Mouse (Mus musculus) frontal cortex, adult 2 months (tissue): ENCODE measurements around the gene Actl6b. TPM values are rescaled to one million over a fixed set of nuclear protein-coding genes. Genes with fewer than 3 reads are reported as not detected.
A peak's percentile ranks its signal among the peaks of the same experiment; 100 is the strongest.
"Not testable (repeated sequence)": the region's sequence is repeated elsewhere in the genome, so short reads cannot be mapped to it uniquely, and the experiment has no call there.

Experiments used
- DNase-seq, 2 experiments: peaks; one replicate each; pipeline ENCODE4 v3.0.0; 2022; ENCODE audit warnings: low spot score in 1 of 2; ENCODE audit errors: extremely low spot score in 1 of 2
- polyA plus RNA-seq: library from polyadenylated mRNA; depleted of rRNA; stranded (reverse); fragments of >200 nt; gene quantifications from 2 replicates; pipeline ENCODE4 v1.2.3, GENCODE M21; 2012; rRNA removed

The Actl6b gene
- polyA plus RNA-seq, 1 experiment, result 199 TPM

DNA sequence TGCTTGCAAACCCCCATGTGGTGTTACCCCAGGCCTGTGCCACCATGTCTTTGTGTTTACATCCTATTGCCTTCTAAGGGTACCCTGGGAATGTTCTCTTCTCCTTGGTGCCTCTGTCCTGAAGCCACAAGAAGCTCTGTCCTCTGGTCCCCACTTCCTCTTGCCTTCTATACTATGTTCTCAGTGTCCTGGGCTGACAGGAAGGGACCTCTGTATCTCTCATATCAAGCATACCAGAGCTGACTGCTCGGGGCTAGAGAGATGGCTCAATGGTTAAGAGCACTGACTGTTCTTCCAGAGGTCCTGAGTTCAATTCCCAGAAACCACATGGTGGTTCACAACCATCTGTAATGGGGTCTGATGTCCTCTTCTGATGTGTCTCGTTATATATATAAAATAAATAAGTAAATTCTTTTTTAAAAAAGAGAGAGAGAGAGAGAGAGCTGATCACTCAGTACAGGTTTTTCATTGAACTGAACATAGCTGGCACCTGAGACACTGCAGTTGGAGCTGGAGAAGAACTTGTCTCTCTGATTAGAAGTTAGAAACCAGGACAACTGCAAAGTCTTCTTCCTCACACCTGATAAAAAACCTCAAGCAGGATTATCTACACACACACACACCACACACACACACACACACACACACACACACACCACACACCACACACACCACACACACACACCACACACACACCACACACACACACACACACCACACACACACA is 44.9 kb downstream of the Actl6b start:
- DNase-seq, result no peak

DNA sequence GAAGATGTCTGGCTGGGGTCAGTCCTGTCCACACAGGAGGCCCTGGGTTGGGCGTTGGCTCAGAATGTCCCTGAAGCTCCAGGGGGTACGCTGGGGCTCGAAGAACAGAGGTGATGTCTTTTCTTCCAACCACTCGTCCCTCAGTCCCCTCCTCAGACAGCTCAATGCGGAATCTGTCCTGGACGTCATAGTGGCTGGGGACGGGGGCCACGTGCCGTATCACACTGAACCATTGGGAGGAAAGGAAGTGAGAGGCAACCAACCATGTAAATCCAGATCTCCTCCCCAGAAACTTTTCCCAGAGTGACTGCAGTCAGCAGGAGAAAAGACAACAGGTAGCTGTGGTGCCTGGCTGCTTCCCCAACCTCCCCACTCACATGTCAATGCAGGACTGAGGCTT is 46.3 kb downstream of the Actl6b start:
- DNase-seq, result no peak

DNA sequence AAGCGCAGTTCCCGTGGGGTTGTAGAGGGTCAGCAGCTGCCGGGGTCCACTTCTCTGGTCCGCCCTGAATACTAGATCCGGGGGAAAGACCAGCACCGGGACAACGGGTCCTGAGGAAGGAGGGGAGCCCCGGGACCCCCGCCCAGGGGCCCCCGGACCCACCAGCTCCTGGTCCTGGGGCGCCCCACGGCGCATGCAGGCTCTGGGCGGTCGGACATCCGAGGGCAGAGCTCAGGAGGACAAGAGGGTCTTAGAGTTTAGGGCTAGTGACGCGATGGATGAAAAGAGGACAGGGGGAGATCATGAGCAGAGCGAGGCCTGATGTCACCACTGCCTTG is 46.9 kb downstream of the Actl6b start:
- DNase-seq, result no peak

DNA sequence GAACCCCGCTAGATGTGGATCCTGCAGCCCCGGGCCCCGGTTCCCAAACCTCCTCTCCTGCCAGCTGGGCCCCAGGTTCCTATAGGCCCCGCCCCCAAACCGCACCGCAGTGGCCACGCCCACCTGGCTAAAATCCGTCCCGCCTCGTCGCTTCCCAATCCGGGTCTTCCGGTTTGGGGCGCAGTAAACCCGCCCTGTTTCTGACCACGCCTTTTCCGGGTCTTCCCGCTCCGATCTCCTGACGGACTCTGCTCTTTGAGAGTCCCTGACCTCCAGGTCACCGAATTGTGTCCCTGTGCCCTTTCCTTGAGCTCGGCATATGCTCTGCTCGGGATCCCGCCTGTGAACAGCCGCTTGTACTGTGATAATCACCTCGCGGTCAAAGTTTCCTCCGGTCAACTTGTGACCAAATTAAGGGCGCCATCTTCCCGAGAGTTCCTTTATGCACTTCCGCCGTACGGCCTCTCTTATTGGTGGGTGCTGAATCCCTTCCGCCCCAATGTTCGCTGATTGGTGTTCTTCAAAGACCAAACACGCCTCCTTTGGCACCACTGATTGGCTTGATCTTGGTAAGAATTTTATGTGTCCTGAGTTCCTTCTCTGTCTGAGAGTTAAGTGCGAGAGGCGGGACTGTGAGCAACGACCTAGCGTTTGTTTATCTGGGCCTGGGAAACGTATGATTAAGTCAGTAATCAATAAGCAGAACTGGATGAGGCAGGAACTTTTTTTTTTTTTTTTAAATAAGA is 47.5 kb downstream of the Actl6b start, which contains the start of gene Mospd3:
Gene Mospd3, minus strand, starts transcription at position 440 of the 746 bp plus-strand sequence.
- DNase-seq, result peak; percentile 93 to 96

DNA sequence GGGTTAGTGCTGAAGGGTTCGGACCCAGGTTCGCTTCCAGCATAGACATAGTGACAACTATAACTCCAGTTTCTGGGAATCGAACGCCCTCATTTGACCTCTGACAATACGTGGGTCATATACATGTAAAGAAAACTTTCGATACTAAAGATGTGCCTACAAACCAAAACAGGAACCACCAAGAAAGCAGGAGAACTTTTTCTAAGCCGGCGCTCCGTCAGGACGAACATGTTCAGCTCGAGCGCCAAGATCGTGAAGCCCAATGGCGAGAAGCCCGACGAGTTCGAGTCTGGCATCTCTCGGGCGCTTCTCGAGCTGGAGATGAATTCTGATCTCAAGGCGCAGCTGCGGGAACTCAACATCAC is 48.0 kb downstream of the Actl6b start:
- no peak for DNase-seq

DNA sequence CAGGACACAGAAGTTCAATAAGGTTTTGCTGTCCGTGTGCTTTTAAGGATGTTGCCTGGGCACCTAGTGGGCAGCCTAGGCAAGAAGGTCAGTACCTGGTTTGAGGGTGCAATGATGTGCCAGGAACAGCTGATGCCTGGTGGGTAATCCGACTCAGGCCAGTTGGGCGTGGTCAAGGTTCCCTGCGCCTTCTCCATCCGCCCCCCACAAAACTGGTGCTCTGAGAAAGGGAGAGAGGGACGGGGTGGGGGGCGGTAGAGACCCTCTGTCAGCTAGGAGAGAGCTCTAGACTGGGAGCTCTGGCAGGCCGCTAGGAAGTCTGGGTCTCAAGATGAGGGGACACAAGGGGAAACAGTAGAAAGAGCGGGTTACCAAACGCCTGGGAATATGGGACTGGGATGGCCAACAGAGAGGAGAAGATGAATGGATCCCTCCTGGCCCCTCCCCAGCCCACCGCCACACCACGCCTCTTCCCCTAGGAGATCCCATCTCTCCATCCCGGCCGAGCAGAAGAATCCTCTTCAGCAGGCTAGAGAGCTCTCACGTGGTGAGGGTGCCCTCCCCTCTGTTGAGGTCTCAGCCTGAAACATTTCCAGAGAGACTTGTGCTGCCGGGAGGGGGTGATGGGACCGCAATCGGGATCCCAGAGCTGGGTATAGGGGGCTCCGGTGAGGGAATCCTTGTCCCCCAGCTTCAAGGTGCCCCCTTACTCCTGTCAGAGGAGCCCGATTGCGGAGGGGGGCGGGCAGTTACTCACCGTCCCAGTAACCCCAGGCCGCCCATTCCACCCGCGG is 54.7 kb downstream of the Actl6b start:
- no peak for DNase-seq

DNA sequence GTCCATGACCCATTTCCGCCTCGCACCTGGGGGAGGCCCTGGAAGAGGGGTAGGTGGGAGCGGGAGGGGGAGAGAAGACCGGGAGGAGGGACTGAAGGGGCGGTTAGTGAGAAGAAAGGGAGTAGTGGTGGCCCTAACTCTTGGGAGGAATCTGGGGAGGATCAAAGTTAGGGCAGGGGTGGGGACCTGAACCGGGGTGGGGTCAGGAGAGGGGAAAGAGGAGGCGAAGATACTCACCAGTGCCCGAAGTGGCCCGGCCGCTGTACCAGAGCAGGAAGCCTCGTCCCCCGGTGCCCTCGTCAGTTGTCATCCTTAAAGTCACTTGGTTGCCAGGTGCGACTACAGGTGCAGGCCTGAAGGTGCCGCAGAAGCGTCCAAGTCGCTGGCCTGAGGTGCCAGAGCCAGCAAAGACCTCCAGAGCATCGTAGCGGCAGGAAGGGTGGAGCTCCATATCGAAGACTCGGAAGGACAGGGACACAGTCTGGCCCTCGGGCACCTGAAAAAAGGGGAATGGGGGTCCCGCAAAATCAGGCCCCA is 55.4 kb downstream of the Actl6b start:
- DNase-seq, result no peak

DNA sequence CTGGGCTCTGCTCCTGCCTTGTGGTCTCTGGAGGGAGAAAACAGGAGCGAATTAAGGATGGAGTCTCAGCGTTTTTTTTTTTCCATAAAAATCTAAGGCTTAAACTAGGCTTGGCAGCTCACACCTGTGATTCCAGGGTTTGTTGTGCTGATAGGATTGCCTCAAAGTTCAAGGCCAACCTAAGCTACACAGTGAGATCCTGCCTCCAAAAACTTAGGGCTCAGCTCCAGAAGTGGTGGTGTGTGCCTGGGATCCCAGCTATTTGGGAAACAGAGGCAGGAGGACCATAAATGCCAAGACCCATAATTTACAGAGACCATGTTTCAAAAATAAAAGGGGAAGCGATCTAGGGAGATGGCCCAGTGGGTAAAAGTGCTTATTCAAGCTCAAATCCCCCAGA is 56.0 kb downstream of the Actl6b start:
- no peak for DNase-seq

DNA sequence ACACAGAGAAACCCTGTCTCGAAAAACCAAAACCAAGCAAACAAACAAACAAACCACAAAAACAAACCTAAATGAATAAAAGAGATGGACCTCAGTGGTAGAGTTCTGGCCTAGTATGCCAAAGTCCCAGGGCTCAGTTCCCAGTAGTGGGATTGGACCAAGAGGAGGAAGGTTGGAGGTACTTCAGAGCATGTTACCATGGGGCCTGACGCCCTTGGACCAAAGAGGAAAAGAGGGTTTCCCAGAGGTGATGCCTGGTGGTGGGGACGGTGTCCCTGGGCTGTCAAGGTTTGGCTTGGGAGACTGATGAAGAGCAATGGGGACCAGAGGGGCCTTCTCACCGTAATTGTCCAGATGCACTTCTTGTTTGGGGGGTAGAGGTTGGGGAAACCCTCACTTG is 56.7 kb downstream of the Actl6b start:
- DNase-seq, result no peak

DNA sequence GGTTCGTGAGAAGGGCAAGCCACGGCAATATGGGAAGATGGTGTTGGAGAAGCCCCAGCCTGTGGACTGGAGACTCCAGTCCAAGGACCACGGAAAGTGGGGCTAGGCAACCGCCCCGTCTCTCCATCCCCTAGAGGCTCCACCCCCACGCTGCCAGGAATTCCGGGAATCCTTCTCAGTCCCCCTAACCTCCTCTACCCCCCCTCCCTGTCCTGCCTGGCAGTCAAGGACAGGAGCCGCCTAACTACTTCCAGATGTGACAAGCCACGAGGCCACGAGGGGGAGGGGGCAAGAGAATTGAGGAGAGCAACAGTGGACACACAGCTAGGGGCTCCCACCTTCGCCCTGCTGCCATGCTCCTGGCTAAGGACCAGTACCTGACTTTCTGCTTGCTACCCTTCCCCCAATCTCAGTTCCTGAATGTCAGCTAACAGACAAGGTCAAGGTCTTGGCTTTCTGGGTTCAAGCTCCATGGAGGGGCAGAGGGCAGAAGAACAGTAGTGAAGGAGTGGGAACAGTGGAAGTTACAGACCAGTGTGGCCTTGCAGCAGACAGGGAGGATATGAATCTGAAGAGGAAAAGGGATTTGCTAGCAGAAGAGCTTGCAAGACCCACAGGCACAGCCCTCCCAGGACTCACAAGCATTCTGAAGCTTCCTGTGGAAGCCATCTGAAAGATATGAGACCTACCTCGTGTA is 57.4 kb downstream of the Actl6b start:
- DNase-seq, result no peak

DNA sequence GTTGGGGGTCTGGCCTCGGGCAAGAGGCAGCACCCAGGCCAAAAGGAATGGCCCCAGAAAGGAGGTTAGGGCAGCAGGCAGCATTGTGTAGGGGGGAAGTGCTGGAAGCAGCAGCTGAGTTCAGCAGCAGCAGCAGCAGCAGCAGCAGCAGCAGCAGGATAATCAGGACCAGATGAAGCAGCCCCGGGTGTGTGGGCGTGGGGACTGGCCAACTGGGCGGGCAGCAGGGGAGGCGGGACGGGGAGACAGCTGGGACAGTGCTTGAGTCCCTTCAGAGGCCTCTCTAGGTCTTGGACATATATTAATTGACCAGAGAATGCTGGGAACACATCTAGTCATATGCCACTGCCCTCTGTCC is 57.9 kb downstream of the Actl6b start:
- no peak for DNase-seq

DNA sequence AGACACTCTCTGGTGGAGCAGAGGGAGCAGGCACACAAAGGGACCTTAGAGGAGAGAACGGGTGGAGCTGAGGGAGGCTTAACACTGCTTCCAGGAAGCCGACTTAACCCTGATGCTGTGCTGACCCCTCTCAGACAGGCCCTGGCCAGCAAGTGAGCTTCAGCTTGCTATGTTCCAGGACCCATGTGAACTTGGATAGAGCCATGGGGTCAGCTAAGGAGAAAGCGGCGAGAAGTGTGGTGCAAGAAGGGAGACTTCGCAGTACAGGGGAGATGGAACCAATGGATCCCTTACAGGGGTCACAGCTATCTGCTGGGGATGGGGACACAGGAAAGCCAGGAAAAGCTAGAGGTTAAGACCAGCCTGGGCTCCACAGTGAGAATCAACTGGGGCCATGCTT is 59.8 kb downstream of the Actl6b start:
- DNase-seq, result no peak

DNA sequence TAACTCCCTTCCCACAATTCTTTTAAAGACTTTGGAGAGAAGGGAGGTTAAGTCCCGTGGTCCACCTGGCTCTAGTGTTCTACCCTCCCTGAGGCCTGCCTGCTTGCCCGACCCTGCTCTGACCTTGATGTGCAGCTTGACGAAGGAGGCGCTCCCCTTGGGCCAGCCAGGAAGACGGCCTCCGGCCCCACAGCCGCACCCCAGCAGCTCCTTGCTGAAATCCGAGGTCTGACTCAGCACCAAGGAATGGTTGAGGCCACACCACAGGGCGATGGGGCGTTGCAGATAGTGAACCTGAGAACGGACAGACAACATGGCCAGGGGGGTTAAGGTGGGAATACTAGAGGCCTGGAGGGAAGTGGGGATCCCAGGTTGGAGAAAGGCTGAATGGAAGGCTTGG is 60.2 kb downstream of the Actl6b start, which contains the start of gene Pcolce:
Gene Pcolce, minus strand, starts transcription at position 235 of the 400 bp plus-strand sequence.
- no peak for DNase-seq

DNA sequence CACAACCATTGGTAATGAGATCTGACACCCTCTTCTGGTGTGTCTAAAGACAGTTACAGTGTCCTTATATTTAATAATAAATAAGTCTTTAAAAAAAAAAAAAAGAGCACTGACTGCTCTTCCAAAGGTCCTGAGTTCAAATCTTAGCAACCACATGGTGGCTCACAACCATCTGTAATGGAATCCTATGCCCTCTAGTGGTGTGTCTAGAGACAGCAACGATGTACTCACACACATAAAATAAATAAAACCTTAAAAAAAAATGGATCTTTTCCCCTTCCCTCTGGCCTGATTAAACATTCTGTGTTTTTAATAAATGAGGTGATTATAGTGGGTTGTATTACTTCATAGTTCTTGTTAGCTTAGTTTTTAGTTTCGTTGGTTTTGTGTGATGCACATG is 61.6 kb downstream of the Actl6b start:
- DNase-seq, result not testable (repeated sequence)

DNA sequence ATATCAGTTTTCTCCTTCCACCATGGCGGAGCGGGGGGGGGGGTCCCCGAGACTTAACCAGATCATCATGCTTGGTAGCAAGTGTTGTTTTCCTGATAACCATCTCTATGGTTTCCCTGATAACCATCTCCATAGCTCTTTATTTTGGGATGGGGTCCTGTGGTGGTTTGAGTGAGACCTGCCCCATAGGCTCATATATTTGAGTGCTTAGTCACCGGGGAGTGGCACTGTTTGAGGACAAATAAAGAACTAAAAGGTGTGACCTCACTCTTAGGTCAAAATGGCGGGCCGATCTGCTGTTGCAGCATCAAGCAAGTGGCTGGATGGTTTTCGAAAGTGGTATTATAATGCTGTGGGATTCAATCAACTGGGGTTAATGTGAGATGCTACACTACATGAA is 62.0 kb downstream of the Actl6b start:
- no peak for DNase-seq

Other genes starting within 250 kb of the Actl6b start
- gene Srrt, start 245.8 kb upstream of the Actl6b start, polyA plus RNA-seq, result 268 and 278 TPM in 2 replicates
- gene Trip6, start 239.1 kb upstream of the Actl6b start, polyA plus RNA-seq, result 8.5 and 9.0 TPM in 2 replicates
- 32.6 and 34.6 TPM in 2 replicates for gene Slc12a9, start 219.9 kb upstream of the Actl6b start, polyA plus RNA-seq
- gene Ephb4, start 203.4 kb upstream of the Actl6b start, polyA plus RNA-seq, result 5.6 and 6.0 TPM in 2 replicates
- gene Zan, start 76.5 kb upstream of the Actl6b start, polyA plus RNA-seq, result 0.20 and 0.29 TPM in 2 replicates
- gene Pop7, start 51.0 kb upstream of the Actl6b start, polyA plus RNA-seq, result 51.7 and 52.3 TPM in 2 replicates
- gene Gigyf1, start 35.0 kb upstream of the Actl6b start, polyA plus RNA-seq, result 51.1 and 56.4 TPM in 2 replicates
- not detected in 2 replicates for gene Epo, start 20.3 kb upstream of the Actl6b start, polyA plus RNA-seq
- 635 and 662 TPM in 2 replicates for gene Gnb2, start 20.0 kb upstream of the Actl6b start, polyA plus RNA-seq
- gene Tfr2, start 16.3 kb downstream of the Actl6b start, polyA plus RNA-seq, result 14.1 and 14.5 TPM in 2 replicates
- 46.1 and 59.6 TPM in 2 replicates for gene Mospd3, start 47.5 kb downstream of the Actl6b start, polyA plus RNA-seq
- 14.3 and 17.0 TPM in 2 replicates for gene Pcolce, start 60.3 kb downstream of the Actl6b start, polyA plus RNA-seq
- 0.30 and 0.36 TPM in 2 replicates for gene Fbxo24, start 75.5 kb downstream of the Actl6b start, polyA plus RNA-seq
- 15.6 and 19.9 TPM in 2 replicates for gene Lrch4, start 75.6 kb downstream of the Actl6b start, polyA plus RNA-seq
- gene Gm20605, start 75.7 kb downstream of the Actl6b start, polyA plus RNA-seq, result 13.3 and 14.4 TPM in 2 replicates
- 27.8 and 34.4 TPM in 2 replicates for gene Sap25, start 87.8 kb downstream of the Actl6b start, polyA plus RNA-seq
- 0.48 and 0.86 TPM in 2 replicates for gene Irs3, start 92.2 kb downstream of the Actl6b start, polyA plus RNA-seq
- 32.4 and 32.9 TPM in 2 replicates for gene Agfg2, start 131.2 kb downstream of the Actl6b start, polyA plus RNA-seq
- gene Nyap1, start 188.1 kb downstream of the Actl6b start, polyA plus RNA-seq, result 55.0 and 60.9 TPM in 2 replicates
- 273 and 360 TPM in 2 replicates for gene Tsc22d4, start 192.2 kb downstream of the Actl6b start, polyA plus RNA-seq
- 24.2 and 25.9 TPM in 2 replicates for gene Ppp1r35, start 225.3 kb downstream of the Actl6b start, polyA plus RNA-seq
- gene Mepce, start 234.1 kb downstream of the Actl6b start, polyA plus RNA-seq, result 39.1 and 42.6 TPM in 2 replicates
- gene Zcwpw1, start 234.3 kb downstream of the Actl6b start, polyA plus RNA-seq, result 14.1 and 15.3 TPM in 2 replicates